Mouse (Mus musculus) Muller cell, postnatal 12 days (primary cell): ENCODE results near the gene Dynlt1f.
"Not testable (repeated sequence)": the region's sequence is repeated elsewhere in the genome, so short reads cannot be mapped to it uniquely, and the experiment has no call there.

Experiments
- DNase-seq: peaks from one replicate; pipeline ENCODE4 v3.0.0-alpha.2; 2015; ENCODE audit errors: inconsistent ontology term

Dynlt1f gene

DNA sequence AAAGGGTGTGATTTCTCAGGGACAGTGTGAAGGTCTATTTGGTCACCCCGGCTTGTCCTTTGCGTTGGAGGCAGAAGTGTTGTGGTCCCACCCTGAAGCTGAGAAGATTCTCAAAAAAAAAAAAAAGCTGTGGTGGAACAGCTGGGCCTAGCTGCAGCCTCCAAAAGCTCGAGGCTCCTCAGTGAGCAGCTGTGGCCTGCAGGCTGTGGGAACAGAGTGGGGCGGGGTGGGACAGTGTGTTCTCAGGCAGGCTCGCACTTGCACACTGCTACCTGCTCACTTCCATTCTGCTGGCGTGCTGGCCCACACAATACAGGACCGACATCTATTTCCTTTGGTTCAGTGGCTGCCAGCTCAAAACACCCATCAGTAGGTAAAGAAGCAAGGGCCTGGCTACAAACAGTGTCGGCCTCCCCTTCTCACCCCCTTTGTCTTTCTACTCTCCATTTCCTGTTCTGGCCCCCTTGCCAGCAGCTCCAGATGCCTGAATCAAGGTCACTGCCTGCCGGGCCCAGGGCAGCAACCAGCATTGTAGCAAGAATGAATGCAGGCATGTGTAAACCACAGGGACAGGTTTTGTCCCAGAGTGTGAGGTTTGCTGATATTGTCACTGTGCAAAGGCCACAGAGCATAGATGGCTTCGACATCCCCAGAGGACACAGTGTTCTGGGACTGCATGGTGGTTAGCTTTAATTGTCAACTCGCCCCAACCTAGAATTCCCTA, 5.6 kb upstream of the Dynlt1f start:
- peak; percentile 70 for DNase-seq

DNA sequence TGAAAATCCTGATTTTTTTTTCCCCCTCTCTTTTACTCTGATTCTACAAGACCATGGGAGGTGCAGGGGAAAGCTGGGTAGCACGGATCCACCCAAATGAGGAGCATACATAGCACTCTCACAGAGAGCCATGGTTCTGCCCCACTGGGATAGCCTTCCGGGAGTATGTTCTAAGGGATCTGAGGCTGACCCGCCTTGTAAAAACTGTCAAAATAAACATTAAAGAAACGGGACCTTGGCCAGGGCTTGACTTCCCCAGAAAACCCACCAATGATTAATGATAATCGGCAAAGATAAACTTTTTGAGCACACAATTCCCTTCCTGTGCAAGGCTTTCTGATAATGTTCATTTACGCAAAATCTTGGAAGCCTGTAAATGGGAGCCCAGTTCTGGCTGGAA, 4.9 kb upstream of the Dynlt1f start:
- not testable (repeated sequence) for DNase-seq

DNA sequence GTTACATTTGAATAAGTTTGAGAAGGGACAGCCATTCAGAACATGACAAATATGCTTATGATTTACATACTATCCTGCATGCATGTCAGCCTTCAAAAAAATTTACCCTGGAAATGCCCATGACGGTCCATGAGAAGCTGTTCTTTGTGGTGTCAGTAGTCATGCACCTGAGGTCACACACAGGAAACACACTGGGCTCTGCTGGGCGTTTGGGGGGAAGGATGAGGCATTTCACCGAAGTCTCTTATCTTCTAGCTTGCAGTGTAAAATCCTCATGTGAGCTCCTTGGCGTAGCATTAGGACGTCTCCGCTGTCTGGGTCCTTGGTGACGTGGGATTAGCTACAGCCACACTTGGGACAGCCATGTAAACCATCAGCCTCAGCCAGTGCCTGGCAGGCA, 3.1 kb upstream of the Dynlt1f start, which contains the start of gene Sytl3:
Sytl3 (plus strand) TSS at position 293 of the 400 bp plus-strand sequence.
- DNase-seq, result not testable (repeated sequence)

DNA sequence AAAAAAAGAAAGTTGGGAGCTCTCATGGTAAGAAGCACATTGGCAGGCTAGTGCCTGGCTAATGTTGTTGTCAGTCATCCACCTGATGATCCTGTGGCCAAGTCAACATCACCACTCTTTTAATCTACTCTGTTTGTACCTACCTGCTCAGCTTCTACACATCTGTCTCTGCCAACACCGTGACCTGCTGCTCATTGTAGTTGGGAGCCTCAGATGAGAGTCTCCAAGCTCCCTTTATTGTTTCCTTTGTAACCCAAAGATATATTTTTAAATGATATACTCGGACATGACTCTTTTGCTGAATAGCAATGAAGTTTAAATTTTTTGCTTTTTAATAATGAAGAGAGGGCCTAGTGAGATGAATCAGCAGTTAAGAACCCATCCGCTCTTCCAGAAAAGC, 771 bp upstream of the Dynlt1f start:
- DNase-seq, result not testable (repeated sequence)

DNA sequence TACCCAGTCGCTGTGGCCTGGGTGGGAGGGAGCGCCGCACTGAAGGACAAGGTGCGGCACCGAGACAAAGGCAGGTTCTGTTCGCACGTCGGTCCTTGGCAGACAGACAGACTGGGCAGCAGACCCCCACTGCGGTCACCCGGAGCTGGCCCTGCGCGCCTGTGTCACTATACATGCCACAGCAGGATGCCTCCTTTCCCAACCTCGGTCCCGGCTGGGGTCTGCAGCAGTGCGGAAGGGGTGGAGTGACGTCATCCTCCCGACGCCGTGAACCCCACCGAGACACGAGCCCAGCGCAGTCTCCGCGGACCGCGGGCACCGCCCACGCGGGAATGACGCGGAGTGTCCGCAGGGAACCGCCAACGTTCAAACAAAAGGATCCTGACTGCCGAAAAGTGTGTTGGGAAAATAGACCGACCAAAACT, 601 bp downstream of the Dynlt1f start:
- DNase-seq, result peak; percentile 90

DNA sequence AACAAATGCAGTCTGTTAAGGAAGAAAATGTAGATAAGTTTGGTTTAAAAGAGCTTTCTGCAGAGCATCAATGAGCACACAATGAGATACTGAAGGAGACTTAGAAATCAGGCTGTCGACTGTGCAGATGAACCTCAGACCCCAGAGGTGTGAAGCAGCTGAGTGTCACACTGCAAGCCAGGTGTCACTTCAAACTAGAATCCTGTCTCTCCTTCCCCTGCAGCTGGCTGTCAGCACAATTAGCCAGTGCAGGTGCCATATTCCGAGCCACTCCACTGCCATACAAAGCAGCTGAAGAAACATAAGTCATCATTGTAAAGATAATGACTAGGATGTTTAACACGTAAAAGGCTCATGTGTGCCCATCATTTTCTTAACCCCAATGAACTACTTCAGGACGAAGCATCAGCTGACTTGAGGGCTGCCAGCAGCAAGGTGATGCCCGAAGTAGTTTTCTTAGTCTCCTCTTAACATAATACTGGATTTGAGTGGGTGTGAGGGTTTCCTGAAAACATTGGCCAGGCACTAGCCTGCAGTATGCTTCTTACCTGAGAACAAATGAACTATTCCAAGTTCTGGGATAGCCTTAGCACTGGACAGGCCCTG, 2.3 kb downstream of the Dynlt1f start:
- DNase-seq, result not testable (repeated sequence)

DNA sequence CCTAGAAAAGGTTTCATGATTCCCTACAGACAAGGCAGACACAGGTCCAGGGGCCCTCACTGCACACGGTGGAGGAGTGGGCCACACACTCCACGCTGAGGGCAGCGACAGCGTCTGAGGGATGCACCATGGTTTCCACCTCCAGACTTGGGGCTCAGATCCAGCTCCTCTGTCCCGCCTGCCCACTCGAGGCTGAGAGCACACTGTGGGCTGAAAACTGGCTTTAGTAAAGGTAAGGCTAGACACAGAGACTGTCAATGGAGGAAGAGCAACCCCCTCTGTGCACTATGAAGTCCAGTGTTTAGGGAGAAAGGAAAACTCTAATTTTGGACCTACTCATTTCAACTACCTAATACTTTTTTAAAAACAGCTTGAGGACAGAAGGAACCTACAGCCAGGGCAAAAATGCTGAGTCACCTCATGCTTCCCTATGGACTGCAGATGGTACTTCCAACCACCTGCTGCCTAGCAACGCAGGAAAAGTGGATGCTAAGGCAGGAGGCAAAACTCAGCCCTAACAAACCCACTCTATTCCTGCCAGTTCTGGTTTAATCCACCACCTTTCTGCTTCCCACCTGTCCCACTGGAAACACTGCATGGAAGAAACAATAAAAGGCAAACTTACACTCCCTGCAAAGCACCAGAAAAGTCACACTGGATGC, 4.7 kb downstream of the Dynlt1f start:
- DNase-seq, result not testable (repeated sequence)

DNA sequence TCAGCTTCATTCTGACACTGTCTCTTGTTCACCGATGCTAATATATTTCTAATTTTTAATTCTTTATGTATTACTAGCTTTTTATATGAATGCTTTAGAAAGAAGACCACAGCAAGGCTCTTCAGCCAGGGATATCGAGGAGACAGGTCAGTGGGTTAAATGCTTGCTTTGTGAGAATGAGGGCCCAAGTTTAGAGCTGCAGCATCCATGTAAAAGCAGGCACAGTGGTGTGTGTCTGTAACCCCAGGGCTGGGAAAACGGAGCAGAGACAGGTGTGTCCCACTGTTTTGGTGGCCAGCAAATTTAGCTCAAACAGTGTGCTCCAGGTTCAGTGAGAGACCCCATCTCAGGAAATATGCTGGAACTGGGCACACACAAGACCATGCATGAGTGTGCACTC, 8.2 kb downstream of the Dynlt1f start:
- DNase-seq, result not testable (repeated sequence)

DNA sequence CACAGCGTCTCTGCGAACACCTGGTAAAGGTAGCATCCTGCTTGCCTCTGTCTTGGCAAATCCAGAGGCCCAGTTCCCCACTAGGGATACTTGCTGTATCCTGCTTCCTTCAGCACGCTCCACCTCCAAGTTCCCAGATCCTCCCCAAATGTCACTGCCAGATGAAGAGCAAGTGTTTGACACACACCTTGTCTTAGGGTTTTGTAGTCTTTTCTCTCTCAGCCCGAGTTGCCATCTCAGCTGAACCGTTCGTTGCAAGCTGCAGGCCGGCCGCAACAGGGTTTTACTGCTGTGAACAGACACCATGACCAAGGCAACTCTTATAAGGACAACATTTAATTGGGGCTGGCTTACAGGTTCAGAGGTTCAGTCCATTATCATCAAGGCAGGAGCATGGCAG, 8.9 kb downstream of the Dynlt1f start:
- not testable (repeated sequence) for DNase-seq

DNA sequence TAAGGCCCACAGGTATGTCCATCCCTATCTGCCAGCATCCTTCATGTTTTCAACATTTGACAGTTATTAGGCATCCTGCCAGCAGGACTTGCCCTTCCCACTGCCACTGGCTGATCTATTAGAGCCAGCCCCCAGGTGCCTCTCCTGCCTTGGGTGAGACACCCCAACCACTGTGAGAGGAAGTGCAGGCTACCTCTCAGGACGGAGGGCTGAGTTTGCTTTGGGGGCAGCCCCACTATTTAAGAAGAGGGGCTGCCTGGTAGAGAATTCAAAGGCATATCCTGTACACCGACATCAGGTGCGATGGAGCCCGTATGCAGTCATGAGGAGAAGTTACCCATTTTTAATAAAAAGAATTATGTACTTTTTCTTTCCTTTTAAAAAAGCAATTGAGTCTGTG, 10.0 kb downstream of the Dynlt1f start:
- DNase-seq, result not testable (repeated sequence)

DNA sequence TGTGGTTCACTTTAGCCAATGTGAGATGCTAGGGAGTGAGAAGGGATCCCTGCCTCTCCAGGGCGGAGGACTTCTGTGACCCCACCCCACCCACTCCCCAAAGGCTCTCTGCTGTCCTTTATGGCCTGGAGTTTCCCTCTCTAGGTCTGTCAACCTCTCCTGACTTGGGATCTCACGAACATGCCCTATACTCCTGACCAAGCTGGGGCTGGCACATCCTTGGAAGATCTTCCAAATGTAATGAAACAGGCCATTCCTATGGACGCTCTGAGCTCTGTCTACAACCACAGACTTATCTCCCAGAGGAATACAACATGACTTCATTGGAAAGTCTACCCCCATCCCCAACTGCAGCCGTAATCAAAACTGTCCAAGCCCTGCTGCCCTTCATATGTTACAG, 11.0 kb downstream of the Dynlt1f start:
- not testable (repeated sequence) for DNase-seq

DNA sequence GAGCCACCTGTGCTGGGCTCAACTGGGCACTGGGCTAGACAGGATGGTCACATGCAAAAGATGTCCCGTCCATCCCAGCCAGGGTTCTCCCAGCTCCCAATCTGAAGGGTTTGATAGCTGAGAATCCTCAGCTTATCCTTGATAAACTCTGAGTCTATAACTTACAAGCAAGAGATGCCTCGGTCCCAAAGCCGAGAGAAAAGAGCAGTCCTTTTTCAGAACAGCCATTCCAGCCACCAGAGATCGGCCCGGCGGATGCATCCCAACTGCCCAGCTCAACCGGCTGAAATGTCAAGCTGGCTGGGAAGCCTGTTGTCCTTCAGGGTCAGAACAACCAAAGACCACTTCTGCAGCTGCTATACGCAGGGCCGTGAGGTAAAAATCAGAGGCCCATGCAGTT, 11.5 kb downstream of the Dynlt1f start:
- DNase-seq, result not testable (repeated sequence)

DNA sequence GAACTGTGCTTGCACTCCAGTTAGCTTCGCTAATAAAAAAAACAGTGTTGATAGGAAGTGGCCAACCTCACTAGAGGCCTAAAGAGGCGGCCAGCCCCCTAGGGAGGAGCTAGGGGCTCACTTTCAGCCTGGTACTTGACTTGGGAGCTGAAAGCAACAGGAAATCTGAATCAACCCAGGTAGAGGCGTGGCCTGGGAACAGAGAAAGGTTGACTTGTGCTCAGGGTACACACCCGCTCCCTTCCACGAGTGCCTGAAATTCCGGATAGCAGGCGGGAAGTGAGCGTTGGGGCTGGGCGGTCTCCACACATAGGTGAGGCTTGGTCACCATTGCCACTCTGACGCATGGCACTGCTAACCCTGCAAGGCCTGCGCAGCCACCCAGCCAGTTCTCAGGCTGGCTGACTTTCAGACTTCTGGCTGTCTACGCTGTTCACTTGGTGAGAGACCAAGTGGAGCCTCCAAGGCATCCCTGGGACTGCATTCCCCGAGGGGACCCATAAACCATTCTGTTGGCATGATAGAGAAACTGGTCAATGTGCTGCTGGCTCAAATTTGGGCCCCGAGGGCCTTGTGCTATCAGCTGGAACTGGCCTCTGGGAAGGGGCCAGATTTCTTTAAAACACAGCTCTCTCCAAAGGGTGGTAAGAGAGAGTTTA, 14.8 kb downstream of the Dynlt1f start:
- DNase-seq, result not testable (repeated sequence)

DNA sequence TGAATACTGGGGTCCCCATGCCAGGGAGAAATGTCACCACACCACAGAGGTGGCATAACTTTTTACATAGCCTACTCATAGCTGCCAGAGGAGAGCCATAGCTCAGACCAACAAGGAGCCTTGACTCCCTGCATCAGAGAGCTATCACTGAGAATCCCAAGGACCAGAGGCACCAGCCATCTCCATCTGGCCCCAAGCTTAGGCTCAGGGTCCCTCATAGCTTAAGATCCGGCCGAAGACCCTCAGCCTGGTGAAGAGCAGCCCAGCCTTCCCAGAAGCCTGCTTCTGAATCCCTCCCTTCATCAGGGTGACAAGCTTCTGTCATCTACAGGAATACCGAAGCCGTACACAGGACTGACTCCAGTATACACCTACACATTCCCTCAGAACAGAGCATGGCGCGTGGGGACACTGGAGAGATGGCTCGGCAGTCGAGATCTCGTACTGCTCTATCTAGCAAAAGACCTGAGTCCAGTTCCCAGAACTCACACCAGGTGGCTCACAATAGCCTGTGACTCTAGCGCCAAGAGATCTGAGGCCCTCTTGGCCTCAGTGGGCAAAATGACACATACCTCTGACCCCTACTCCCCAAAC, 15.6 kb downstream of the Dynlt1f start:
- DNase-seq, result not testable (repeated sequence)

DNA sequence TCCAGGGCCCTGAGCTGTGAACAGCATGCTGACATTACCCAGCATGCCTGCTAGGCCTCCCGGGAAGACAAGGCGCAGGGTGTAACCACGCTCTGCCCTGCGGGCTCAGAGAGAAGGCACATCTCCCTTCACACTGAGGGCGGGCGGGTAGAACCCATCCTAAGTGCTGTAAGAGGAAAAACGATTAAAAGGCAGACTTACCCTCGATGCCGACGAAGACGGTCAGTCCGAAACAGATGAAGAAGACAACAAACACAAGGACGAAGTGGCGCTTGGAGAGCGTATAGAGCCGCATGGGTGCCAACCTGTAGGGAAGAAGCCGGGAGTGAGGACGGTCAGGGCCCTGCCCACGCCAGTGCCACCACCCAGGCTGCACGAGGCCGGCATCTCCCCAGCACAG, 16.2 kb downstream of the Dynlt1f start:
- not testable (repeated sequence) for DNase-seq

DNA sequence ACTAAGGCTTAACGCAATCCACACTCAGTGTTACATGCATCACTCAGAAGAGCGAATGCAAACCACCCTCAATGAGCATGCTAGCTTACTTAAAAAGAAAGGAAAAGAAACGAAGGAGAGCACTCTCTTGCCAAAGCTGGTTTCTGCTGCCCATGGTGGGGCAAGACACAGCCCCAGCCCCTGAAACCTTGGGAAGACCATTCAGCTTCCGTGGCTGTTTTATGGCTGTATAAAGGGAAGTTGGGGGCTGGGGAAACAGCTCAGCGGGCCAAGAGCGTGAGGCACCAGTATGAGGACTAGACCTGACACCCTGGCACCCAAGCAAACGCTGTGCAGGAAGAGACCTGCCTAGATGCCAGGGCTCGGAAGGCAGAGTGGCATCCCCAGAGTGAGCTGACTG, 17.3 kb downstream of the Dynlt1f start:
- DNase-seq, result not testable (repeated sequence)

DNA sequence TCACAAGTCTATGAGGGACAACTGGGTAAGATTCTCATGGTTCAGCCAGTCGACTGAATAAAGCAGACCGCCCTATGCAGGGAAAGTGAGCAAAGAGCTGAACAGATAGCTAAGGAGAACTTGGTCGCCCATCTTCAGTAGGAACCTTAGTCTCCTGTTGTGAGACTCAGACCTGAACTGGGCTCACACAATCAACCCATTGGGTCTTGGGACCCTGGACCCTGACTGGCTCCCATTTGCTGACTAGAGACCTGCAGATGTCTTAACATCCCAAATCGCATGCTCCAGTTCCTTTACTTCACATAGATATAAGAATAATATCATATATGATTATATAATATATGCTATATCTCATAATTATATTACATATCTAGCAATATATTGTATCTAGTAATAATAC, 18.3 kb downstream of the Dynlt1f start:
- DNase-seq, result not testable (repeated sequence)

DNA sequence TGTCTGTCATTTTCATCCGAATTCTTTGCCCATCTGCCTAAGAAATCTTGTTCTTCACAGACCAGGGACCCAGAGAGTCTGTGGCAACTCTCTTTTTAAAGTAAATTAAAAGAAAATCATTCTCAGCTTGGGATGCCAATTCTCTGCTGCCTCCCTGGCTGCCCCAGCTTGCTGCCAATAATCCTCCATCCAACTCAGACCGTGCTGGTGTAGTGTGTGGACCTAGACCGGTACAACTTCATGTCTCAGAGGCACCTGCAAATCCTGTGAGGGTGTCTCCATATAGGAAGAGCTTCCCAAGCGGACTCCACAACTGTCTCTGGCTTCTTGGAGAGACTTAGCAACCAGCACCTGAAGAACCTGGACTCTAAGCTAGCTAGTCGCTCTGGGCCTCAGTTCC, 18.8 kb downstream of the Dynlt1f start:
- no peak for DNase-seq

DNA sequence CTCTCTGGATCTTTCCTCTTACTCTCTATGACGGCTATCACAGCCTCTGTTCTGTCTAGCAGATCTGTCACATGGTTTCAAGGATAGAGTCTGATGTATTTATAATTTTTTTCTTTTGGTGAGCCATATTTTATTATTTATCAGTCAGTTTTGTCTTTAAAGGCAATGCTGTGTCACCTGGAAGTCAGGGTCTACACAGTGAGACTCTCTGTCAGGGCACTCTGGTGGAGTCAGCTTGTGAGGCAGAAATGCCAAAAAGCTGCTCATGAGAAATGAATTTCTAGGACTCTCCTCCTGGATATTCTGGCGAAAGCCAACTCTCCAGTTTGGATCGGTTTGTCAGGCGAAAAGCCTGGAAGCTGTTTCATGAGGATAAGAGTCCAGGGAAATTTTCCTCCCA, 19.9 kb downstream of the Dynlt1f start:
- not testable (repeated sequence) for DNase-seq

DNA sequence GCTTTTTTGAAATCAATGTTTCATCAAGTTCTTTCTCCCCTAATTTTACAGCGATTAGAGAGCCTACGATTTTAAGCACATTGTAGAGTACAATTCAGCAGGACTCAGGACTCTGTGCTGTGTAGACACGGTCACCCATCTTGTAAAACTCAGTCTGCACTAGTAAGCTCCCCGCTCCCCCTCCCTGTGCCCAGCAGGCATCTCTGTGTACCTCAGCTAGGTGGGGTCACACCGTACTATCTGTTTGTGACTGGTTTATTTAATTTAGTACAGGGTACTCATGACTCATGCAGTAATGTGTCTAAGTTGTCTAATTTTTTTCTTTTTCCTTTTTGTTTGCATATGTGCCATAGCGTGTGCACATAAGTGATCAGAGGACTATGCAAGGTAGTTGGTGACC, 22.9 kb downstream of the Dynlt1f start:
- not testable (repeated sequence) for DNase-seq

DNA sequence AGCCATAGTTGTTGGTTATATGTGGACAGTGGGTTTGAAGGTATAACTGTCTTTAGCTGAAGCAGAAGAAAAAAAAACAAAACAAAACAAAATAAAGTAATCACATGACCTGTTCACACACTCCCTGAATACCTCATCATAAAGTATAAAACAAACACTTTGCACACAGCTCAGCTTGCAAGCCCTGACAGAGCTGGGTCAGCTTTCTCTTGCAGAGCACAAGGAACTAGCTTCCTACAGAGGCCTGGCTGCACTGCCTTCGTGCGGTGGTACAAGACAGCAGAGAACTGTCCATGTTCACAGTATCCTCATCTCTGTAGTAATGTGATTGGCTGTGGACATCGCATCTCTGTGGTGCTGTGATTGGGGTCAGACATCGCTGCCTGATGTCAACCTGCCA, 25.3 kb downstream of the Dynlt1f start:
- DNase-seq, result not testable (repeated sequence)
